Mouse (Mus musculus) erythroblast, embryonic 14.5 days (primary cell): ENCODE measurements at regions not wholly inside any gene's neighbourhood (a gene's known extent, or its start where the extent isn't known, plus 50 kb on each side); places are given as distances from the start of the nearest gene placed in this dataset.

Source experiments
- GATA1 ChIP-seq: IDR thresholded peaks from 2 replicates; pipeline ENCODE4 v1.6.1; 2012; ENCODE audit warnings: low read length, inconsistent platforms, mixed read lengths
- TAL1 ChIP-seq: IDR thresholded peaks from 3 replicates; pipeline ENCODE4 v1.6.1; 2012; ENCODE audit warnings: low read length, inconsistent platforms, mixed read lengths

DNA sequence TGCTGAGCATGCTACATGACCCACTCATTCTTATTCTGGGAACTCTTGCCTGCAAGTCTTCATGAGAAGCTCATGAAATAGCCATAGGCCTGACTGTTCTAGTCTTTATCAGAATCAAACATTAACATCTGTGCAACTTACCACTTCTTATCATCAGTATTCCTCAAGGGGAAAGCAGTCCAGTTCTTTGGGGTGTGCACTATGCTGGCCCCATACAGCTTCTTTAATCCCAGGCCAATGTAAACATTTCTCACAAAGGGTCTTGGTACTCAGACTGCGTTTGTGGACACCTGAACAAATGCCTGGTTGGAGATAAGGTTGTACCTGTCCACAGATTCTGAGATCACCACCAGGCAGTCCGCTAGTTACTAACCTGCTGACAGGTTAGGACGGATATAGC lies 51.3 kb downstream of the 3110018I06Rik start:
- TF ChIP-seq TAL1 (no peak), GATA1 (no peak)
